Comparison of ENCODE assay signal across 8 mouse cellular contexts in the genomic region with DNA sequence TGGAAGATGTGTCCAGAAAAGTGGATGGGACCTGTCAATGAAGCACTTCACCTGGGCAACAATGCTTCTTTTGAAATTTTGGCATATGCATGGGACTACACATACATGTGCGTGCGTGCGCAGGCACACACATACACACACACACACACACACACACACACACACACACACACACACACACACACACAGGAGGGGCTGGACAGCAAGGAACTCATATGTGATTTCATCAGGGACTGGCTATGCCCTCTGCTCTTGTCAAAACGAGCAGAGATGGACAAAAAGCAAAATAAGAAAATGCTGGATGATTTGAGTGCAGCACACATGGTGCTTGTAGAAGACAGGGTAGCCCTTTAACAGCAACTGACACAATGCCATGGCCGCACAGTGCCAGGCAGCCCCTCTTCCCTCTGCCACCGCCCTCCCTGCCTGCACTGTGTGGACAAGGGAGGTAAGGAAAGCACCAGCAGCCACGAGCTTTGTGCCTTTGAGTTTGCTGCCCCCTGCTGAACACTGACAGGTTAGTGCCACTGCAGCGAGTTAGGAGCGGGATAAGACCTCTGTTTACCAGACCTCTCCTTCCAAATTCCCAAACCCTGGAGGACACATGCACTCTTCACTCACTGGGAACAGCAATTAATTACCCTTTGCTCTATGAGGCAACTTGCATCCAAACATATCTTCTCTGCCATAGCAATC. TPM values are rescaled to one million over a fixed set of nuclear protein-coding genes. Genes with fewer than 3 reads are reported as not detected.
A peak's percentile ranks its signal among the peaks of the same experiment; 100 is the strongest.
DNase-seq lines count a peak whose midpoint lies in the region; ATAC-seq and TF ChIP-seq lines count a peak whose summit lies in the region.

No protein-coding gene starts in this region.

- in situ Hi-C loops in CH12.LX (cut with MboI; ENCODE audit: low pct_ligation_motif_present, low pct_unique_long_range_greater_than_20kb, low sequenced_read_pairs): loop anchor here (10.0 kb wide), 1 partner anchor 151 kb away; no protein-coding TSS in a partner anchor

- no peak for TF ChIP-seq POLR2A in CH12.LX (IDR thresholded peaks at IDR 0.05; ENCODE audit: low read depth, low read length)
- TF ChIP-seq POLR2A in liver, adult 2 months (IDR thresholded peaks at IDR 0.05; ENCODE audit: extremely low read depth, insufficient read depth, low read length): no peak

- peak; percentile 52 for DNase-seq in CH12.LX (ENCODE audit: extremely low read depth)
- peak; percentile 61 for DNase-seq in adrenal gland, postnatal 25 days
- DNase-seq in embryonic facial prominence, embryonic 11.5 days (ENCODE audit: low spot score): peak; percentile 84
- peak; percentile 84 for DNase-seq in kidney, postnatal 10 days
- DNase-seq in liver, adult 2 months (ENCODE audit: extremely low read depth, low read depth, low spot score): peak; percentile 78
- peak; percentile 71 for DNase-seq in neural tube, embryonic 10.5 days (ENCODE audit: extremely low spot score, low spot score)
- peak; percentile 39 for DNase-seq in thymus, postnatal 25 days

- peak; percentile 93 for ATAC-seq in embryonic facial prominence, embryonic 11.5 days (replicated peaks; ENCODE audit: insufficient number of reproducible peaks, low FRiP score, low TSS enrichment, low read depth)
- ATAC-seq in heart, embryonic 15.5 days (replicated peaks; ENCODE audit: insufficient number of reproducible peaks, insufficient read depth, low FRiP score, low read depth): peak; percentile 53

- H3K9me3 ChIP-seq in CH12.LX (replicated peaks; ENCODE audit: low read length): no peaks in the 10 kb centered on the region
- no peaks in the 10 kb centered on the region for H3K9me3 ChIP-seq in embryonic facial prominence, embryonic 11.5 days (replicated peaks; ENCODE audit: control insufficient read depth, low read length)
- H3K9me3 ChIP-seq in heart, embryonic 15.5 days (replicated peaks): no peaks in the 10 kb centered on the region

- no peaks in the 10 kb centered on the region for H3K27me3 ChIP-seq in CH12.LX (replicated peaks)
- no peaks in the 10 kb centered on the region for H3K27me3 ChIP-seq in embryonic facial prominence, embryonic 11.5 days (ENCODE audit: control insufficient read depth, insufficient read depth, low read length)
- H3K27me3 ChIP-seq in heart, embryonic 15.5 days: no peaks in the 10 kb centered on the region
- no peaks in the 10 kb centered on the region for H3K27me3 ChIP-seq in liver, adult 2 months (ENCODE audit: control insufficient read depth, insufficient read depth, low read length)

- no peaks in the 10 kb centered on the region for H3K79me2 ChIP-seq in CH12.LX (replicated peaks; ENCODE audit: control insufficient read depth, extremely low read depth, insufficient read depth, poor library complexity, severe bottlenecking)
- H3K79me2 ChIP-seq in liver, adult 2 months (ENCODE audit: control insufficient read depth, insufficient read depth, low read length): no peaks in the 10 kb centered on the region

- no peak for TF ChIP-seq EP300 in CH12.LX (IDR thresholded peaks at IDR 0.05; ENCODE audit: low read length)

- dilution Hi-C loops in CH12.LX (cut with MboI; ENCODE audit: extremely low pct_ligation_motif_present, extremely low pct_unique_long_range_greater_than_20kb, low sequenced_read_pairs): no loop called here

- H3K9ac ChIP-seq in CH12.LX (ENCODE audit: insufficient read depth, low read depth): no peak overlapping the region
- no peak overlapping the region for H3K9ac ChIP-seq in embryonic facial prominence, embryonic 11.5 days (replicated peaks; ENCODE audit: low read length)
- H3K9ac ChIP-seq in heart, embryonic 15.5 days: no peak overlapping the region
- H3K9ac ChIP-seq in liver, adult 2 months (ENCODE audit: low read depth, low read length): no peak overlapping the region

- peaks cover 0 to 6% of the 10 kb centered on the region in 2 experiments; a peak in 1 of 4 replicates for H3K4me1 ChIP-seq in CH12.LX (ENCODE audit: control insufficient read depth in 1 of 2, insufficient read depth in 2 of 2)
- no peaks in the 10 kb centered on the region for H3K4me1 ChIP-seq in embryonic facial prominence, embryonic 11.5 days (ENCODE audit: control insufficient read depth, insufficient read depth, low read length)
- H3K4me1 ChIP-seq in heart, embryonic 15.5 days (replicated peaks): no peaks in the 10 kb centered on the region
- no peaks in the 10 kb centered on the region for H3K4me1 ChIP-seq in liver, adult 2 months (ENCODE audit: control insufficient read depth, insufficient read depth, low read length)

- H3K4me3 ChIP-seq in CH12.LX (replicated peaks in 1 of 3; ENCODE audit: low read depth in 2 of 3, low read length in 2 of 3, poor library complexity in 1 of 3): no peak overlapping the region
- no peak overlapping the region for H3K4me3 ChIP-seq in embryonic facial prominence, embryonic 11.5 days (ENCODE audit: low read depth, low read length)
- H3K4me3 ChIP-seq in heart, embryonic 15.5 days: no peak overlapping the region
- H3K4me3 ChIP-seq in liver, adult 2 months (ENCODE audit: insufficient read depth, low read depth, low read length): no peak overlapping the region

- TF ChIP-seq RAD21 in CH12.LX (IDR thresholded peaks at IDR 0.05; ENCODE audit: low read depth, low read length): peak; percentile 78

- peaks cover 26 to 66% of the 10 kb centered on the region in 2 experiments for H3K36me3 ChIP-seq in CH12.LX (replicated peaks in 1 of 2; ENCODE audit: control insufficient read depth in 1 of 2, insufficient read depth in 1 of 2, low read length in 1 of 2)
- no peaks in the 10 kb centered on the region for H3K36me3 ChIP-seq in embryonic facial prominence, embryonic 11.5 days (replicated peaks; ENCODE audit: control insufficient read depth, insufficient read depth, low read depth, low read length)
- H3K36me3 ChIP-seq in heart, embryonic 15.5 days: peaks cover 18% of the 10 kb centered on the region
- H3K36me3 ChIP-seq in liver, adult 2 months (ENCODE audit: control insufficient read depth, insufficient read depth, low read length): peaks cover 39% of the 10 kb centered on the region

- H3K27ac ChIP-seq in CH12.LX (ENCODE audit: insufficient read depth, low read depth): no peak overlapping the region
- H3K27ac ChIP-seq in embryonic facial prominence, embryonic 11.5 days (replicated peaks; ENCODE audit: low read depth, low read length): no peak overlapping the region
- H3K27ac ChIP-seq in heart, embryonic 15.5 days: no peak overlapping the region
- no peak overlapping the region for H3K27ac ChIP-seq in liver, adult 2 months (replicated peaks; ENCODE audit: insufficient read depth, low read depth, low read length)

- peak; percentile 46 to 76 for TF ChIP-seq CTCF in CH12.LX (conservative IDR thresholded peaks at IDR 0.05 in 1 of 2, IDR thresholded peaks at IDR 0.05 in 1 of 2; ENCODE audit: low read depth in 2 of 2, low read length in 2 of 2)
- peak; percentile 80 for TF ChIP-seq CTCF in liver, adult 2 months (IDR thresholded peaks at IDR 0.05; ENCODE audit: low read depth, low read length)

- 51% methylated on average over 9 of the region's 9 CpGs for WGBS in embryonic facial prominence, embryonic 11.5 days
- 53% methylated on average over 9 of the region's 9 CpGs for WGBS in heart, embryonic 15.5 days
- 71% methylated on average over 9 of the region's 9 CpGs for WGBS in liver, adult 2 months

- H3K4me2 ChIP-seq in CH12.LX (ENCODE audit: insufficient read depth, low read depth, poor library complexity, severe bottlenecking): no peak overlapping the region
- H3K4me2 ChIP-seq in embryonic facial prominence, embryonic 11.5 days (ENCODE audit: low read depth, low read length): no peak overlapping the region
- H3K4me2 ChIP-seq in heart, embryonic 15.5 days: no peak overlapping the region

TF ChIP-seq in CH12.LX, 34 proteins besides CTCF, POLR2A, EP300 and RAD21:
- TF ChIP-seq MEF2A (IDR thresholded peaks at IDR 0.05; ENCODE audit: borderline replicate concordance, low read depth, low read length) (no peak), MAFK (IDR thresholded peaks at IDR 0.05; ENCODE audit: insufficient replicate concordance, low read length) (no peak), USF1 (IDR thresholded peaks at IDR 0.05; ENCODE audit: low read depth, low read length) (no peak), SMC3 (IDR thresholded peaks at IDR 0.05; ENCODE audit: low read depth, low read length) (peak; percentile 65), ZNF384 (IDR thresholded peaks at IDR 0.05; ENCODE audit: low read depth, low read length) (no peak), SIN3A (IDR thresholded peaks at IDR 0.05; ENCODE audit: low read length) (no peak)

RNA-seq across cellular contexts. Expression of a gene that starts 32.7 kb away (rescaled TPM):
- 6.0 and 7.6 TPM in 2 replicates for total RNA-seq in CH12.LX (2012; rRNA removed)
- 3.1 and 3.8 TPM in 2 replicates for total RNA-seq in CH12.LX (2014; rRNA removed)
- 8.0 and 8.4 TPM in 2 replicates for polyA plus RNA-seq in CH12.LX (2012; ENCODE audit: insufficient read length, low read depth)
- 31.9 and 35.9 TPM in 2 replicates for total RNA-seq in adrenal gland, postnatal 25 days (2021)
- polyA plus RNA-seq in embryonic facial prominence, embryonic 11.5 days (2014; fragmentation: Nextera tagmentation; extraction: Ambion mirVana): 10.6 and 12.1 TPM in 2 replicates
- polyA plus RNA-seq in heart, embryonic 15.5 days (2015; fragmentation: Nextera tagmentation; extraction: Ambion mirVana): 6.2 and 7.4 TPM in 2 replicates
- 11.0 and 14.2 TPM in 2 replicates for total RNA-seq in liver, adult 2 months (2014; rRNA removed)
- polyA plus RNA-seq in liver, adult 2 months (2012; rRNA removed): 15.8 and 17.2 TPM in 2 replicates

RNA-seq across cellular contexts. Expression of a gene that starts 32.7 kb away (rescaled TPM):
- total RNA-seq in CH12.LX (2012; rRNA removed): 20.9 and 22.6 TPM in 2 replicates
- total RNA-seq in CH12.LX (2014; rRNA removed): 39.8 and 42.6 TPM in 2 replicates
- 18.4 and 19.5 TPM in 2 replicates for polyA plus RNA-seq in CH12.LX (2012; ENCODE audit: insufficient read length, low read depth)
- 18.7 and 20.0 TPM in 2 replicates for total RNA-seq in adrenal gland, postnatal 25 days (2021)
- 44.4 and 44.7 TPM in 2 replicates for polyA plus RNA-seq in embryonic facial prominence, embryonic 11.5 days (2014; fragmentation: Nextera tagmentation; extraction: Ambion mirVana)
- polyA plus RNA-seq in heart, embryonic 15.5 days (2015; fragmentation: Nextera tagmentation; extraction: Ambion mirVana): 20.0 and 22.6 TPM in 2 replicates
- 7.9 and 8.0 TPM in 2 replicates for total RNA-seq in liver, adult 2 months (2014; rRNA removed)
- 2.6 and 2.8 TPM in 2 replicates for polyA plus RNA-seq in liver, adult 2 months (2012; rRNA removed)
